Mouse (Mus musculus): ENCODE measurements around the gene Gm29609.

The Gm29609 gene

DNA sequence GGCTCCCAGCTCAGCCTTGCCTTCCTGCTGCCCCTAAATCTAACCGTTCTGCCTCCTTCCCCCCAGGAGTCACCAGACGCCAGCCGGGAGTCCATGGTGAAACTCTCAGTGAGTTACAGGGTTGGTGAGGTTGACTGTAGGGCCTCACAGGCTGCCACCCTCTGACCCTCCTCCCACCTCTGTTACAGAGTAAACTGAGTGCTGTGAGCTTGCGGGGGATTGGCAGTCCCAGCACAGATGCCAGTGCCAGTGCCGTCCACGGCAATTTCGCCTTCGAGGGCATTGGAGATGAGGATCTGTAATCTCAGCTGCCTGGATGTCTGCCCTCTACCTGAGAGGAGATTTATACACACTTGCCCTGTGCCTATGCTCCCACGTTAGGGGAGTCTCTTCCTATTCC lies 18.5 kb upstream of the Gm29609 start:
- no peak for DNase-seq (ENCODE audit: low read depth, low spot score)

DNA sequence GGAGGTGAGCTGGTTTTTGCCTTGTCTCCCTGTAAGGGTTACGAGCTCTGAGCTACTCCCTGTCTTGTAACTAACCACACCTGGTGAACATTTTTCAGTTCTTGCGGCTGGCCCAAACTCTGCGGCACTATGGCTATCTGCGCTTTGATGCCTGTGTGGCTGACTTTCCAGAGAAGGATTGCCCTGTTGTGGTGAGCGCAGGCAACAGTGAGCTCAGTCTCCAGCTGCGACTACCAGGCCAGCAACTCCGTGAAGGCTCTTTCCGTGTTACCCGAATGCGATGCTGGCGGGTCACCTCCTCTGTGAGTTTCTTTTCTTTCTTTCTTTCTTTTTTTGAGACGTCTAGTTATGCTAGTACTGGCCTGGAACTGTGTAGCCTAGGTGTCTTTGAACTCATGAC lies 17.4 kb upstream of the Gm29609 start:
- no peak for DNase-seq (ENCODE audit: low read depth, low spot score)

DNA sequence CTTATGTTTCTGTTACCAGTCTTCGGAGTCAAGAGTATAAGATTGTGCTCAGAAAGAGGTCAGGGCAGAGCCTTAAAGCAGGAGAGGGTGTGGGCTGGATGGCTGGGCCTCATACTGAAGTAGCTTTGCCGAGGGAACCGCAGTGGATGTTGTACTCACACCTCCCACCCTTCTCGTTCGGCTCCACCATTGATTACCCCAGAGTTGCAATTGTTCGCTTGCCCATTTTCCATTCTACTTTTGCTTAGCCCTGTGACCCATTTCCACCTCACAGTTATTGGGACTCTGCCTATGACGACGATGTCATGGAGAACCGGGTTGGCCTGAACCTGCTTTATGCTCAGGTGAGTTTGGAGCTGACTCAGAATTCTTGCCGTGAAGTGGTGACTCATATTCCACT lies 16.5 kb upstream of the Gm29609 start:
- DNase-seq (ENCODE audit: low read depth, low spot score), result no peak

DNA sequence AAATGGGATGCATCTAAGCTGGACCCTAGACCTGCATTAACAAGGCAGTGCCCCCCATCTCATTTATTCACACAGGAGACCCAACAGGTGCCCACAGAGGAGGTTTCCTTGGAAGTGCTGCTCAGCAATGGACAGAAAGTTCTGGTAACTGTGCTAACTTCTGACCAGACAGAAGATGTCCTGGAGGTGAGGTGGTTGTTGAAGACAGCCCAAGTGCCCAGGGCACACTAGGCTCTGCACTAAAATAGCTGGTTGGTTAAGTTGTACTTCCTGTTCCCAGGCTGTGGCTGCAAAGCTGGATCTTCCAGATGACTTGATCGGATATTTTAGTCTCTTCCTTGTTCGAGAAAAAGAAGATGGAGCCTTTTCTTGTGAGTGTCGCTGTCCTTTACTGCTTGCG lies 16.0 kb upstream of the Gm29609 start:
- no peak for DNase-seq (ENCODE audit: low read depth, low spot score)

DNA sequence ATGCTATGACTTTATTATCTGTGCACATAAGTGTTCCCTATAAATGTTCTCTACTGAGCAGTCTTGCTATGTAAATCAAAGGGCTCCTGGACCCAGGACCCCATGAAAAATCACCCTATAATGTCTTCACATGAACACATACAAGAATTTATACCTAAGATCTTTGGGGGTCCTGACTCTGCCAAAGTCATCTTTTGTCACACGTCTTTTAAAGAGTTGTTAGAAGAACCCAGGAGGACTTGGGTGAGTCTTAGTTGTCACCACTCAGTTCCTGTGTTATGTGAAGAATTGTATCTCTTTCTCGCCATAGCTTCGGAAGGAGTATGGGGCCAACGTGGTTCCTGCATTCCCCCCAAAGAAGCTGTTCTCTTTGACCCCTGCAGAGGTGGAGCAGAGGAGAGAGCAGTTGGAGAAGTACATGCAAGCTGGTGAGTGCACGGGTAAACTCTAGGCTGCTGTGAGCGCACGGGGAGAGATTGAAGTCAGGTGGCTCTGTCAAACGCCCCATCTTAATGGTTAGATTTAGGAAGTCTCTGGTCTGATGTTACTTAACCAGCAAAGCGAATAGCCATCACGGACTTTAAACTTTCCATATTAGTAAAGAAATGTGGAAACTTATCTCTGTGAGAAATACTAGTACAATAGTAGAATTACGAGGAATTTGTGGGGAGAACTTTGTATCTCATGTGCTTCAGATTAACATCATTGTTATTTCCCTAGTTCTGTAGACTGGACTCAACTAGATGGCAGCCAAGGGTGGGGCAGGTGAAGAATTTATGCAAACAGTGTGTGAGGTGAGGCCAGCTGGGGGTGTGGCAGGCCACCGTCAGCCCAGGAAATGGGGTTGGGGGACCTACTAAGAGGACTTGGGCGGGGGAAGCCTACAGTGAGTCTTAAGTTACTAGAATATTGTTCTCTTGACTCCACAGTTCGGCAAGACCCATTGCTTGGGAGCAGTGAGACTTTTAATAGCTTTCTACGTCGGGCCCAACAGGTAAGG lies 15.1 kb upstream of the Gm29609 start:
- peak; percentile 88 for DNase-seq (ENCODE audit: low read depth, low spot score)

DNA sequence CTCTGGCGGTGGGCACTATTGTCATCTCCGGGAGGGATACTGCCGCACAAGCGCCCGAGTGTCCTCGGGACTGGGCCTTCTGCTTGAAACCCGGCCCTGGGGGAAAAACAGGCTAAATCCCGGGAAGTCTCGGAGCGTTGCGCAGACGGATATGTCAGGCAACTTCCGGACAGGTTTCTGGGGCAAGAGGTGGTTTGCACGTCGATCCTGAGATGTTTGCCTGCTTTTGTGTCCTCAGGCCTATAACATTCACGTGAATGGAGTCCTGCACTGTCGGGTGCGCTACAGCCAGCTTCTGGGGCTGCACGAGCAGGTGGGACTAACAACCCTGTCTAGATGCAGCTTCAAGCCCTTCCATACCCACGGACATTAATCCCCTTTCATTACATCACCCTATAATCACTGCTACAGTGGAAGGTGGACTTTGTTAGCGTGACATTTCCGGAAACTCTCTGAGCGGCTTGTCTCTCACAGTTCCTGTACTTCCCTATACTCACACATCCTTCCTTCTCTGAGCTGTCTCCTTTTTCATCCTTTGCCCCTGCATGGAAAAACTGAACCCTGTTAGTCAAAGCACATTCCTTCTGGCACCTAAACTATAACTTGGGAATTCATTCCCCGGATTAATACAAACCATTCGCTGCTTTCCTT lies 14.0 kb upstream of the Gm29609 start:
- peak; percentile 44 for DNase-seq (ENCODE audit: low read depth, low spot score)

DNA sequence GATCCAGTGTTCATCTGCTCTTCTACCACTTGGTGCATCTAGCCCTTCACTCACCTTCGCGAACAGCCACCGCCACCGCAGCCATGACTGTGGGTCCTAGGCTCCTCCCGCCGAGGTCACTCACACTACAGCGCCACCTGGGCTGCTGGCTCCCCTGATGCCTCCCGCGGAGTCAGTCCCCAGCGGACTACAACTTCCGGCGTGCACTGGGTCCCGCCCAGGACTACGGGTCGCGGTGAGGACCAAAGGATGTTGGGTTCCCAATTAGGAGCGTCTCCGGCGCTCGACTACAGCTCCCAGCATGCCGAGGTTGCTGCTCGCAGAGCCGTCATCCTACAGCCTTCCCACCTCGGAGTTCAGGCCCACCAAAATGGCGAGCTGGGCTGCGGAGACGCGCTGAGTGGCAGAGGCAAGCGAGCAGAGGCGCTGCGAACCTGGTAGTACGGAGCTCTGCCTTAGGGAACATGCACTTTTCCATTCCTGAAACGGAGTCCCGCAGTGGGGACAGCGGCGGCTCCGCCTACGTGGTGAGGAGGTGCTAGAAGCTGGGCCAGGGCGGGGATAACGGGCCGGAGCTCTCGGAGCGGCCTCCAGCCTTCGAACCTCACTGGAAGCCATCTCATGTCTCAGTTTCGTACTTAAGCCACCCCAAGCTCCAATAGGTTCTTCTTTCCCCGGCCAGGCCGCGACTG lies 13.4 kb upstream of the Gm29609 start, which contains the start of the genes Snx17 and Eif2b4:
TSS of gene Snx17 (plus strand) at position 289 of the 692 bp plus-strand sequence.
TSS of gene Eif2b4 (minus strand) at position 492 of the 692 bp plus-strand sequence.
- DNase-seq (ENCODE audit: low read depth, low spot score), result peak; percentile 99

DNA sequence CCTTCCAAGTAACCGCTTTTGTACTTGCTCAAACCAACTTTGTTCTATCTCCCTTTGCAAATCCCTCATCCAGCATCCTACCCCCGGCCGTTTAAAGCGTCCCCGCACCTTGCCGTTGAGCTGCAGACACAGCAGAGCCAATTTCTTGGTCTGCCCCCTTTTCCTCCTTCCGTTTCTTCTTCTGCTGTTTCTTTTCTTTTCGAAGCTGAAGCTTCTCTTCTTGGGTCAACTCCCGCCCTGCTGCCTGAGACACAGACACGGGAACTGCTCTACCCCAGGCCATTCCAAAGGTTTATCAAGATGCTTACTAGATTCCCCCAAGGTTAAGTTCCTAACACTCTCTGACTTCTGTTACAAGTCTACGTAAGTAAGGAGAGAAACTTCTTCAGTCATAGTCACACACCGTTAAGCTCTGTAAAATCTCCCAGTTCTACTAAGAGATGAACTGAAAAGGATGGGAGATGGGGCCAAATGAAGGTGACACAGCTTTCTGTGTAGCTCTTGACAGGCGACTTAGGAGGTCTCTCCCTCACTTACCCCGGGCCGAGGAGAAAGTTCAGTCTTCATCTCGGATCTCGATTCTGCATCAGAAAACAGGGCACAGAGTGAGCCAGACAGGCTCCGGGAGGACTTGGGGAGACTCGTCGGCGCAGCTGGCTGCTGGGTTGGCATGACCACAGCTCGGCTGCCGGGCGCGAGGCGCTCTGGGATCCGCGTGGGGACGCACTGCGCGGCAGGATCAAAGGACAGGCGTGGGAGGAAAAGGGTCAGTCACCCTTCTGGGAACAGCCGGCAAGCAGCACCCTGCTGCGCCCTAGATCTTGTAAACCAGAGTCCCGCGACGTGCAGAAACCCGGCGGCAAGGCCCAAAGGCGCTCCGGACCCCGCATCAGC lies 12.6 kb upstream of the Gm29609 start:
- no peak for DNase-seq (ENCODE audit: low read depth, low spot score)

DNA sequence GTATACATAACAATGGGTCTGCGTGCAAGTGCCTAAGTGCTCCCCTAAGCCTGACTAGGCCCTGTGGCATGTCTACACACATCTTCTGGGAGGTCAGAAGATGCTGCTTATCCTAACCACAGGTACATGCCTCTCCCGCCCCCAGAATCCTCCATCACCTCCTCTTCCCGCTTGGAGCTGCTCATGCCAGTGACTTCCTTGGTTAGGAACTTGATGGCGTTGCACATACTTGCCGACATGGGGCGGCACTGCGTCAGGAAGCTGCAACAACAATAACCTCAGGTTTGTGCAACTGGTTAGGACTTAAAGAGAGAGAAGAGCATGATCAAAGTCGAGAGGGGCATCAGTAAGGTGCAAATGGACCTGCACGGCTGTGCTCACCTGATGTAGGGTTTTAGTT lies 10.5 kb upstream of the Gm29609 start:
- DNase-seq (ENCODE audit: low read depth, low spot score), result peak; percentile 65

DNA sequence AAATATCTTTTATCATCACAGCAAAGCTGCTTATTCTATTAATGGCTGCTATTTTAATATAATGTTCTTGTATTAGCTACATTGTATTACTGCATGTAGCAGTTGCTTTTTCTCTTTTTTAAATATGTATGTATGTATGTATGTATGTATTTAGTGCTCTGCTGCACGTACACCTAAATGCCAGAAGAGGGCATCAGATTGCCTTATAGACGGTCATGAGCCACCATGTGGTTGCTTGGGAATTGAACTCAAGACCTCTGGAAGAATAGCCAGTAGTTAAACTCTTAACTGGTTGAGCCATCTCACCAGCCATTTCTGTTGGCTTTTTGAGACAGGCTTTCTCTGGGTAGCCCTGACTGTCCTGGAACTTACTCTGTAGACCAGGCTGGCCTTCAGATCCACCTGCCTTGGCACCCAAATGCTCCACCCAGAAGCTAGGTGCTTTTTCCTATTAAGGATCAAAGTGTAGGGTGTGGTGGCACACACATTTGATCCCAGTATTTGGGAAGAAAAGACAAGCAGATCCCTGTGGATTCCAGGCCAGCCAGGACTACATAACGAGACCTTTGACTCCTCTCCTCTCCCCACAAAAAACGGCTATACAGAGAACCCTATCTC lies 8.6 kb upstream of the Gm29609 start:
- DNase-seq (ENCODE audit: low read depth, low spot score), result peak; percentile 83

DNA sequence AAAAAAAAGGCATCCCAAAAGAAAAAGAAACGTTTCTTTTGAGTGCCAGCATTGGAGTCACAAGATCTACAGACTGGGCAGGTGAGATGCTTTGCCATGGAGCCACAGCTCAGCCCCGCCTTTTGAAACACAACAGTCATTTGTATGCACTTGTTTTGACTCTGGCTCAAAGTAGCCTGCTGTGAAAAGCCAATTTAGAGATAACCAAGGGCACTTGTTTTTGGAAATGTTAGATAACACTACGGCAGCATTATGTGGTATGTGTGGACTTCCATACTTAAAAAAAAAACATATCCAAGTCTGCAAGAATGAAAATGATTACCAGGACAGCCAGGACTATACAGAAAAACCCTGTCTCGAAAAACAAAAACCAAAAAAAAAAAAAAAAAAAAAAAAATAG lies 4.0 kb upstream of the Gm29609 start:
- no peak for DNase-seq (ENCODE audit: low read depth, low spot score)

DNA sequence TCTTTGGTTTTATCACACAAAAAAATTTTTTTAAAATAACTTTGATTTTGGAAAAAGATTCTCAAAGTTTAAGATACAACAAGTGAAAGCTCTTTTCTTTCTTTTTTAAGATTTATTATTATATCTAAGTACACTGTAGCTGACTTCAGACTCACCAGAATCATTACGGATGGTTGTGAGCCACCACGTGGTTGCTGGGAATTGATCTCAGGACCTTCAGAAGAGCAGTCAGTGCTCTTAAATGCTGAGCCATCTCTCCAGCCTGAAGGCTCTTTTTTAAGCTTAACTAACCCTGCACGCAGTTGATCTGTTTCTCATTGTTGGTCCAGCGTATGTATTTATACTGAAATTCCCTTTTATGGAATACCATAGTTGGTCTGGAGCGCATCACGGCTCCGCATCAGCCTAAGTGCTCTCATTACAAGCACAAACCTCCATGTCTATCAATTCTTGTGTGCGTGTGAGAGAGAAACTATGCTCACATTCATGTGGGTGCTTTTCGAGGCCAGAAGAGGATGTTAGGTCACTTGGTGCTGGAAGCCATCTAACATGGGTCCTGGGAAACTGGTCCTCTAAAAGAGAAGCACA lies 1.6 kb upstream of the Gm29609 start:
- no peak for DNase-seq (ENCODE audit: low read depth, low spot score)

DNA sequence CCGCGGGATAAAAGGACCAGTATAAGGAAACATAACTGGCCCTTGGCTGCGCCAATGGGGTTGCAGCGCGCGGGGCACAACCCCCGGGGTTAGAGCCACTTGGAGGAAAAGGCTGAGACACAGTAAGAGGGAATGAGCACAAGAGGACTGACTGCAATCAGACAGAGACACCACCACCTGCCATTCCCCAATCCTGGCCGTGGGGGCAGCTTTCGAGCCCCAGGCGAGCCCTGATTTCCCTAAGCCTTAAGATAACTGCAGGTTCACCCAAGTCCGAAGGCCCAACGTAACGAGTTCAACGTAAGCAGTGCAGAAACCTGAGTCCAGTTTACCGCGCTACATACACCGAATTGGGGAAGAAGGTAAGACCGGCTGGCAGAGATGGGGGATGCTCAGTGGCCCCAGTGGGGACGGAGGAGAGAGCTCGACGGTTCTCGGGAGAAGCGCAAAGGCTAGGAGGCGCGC lies 378 bp downstream of the Gm29609 start:
- peak; percentile 87 for DNase-seq (ENCODE audit: low read depth, low spot score)

DNA sequence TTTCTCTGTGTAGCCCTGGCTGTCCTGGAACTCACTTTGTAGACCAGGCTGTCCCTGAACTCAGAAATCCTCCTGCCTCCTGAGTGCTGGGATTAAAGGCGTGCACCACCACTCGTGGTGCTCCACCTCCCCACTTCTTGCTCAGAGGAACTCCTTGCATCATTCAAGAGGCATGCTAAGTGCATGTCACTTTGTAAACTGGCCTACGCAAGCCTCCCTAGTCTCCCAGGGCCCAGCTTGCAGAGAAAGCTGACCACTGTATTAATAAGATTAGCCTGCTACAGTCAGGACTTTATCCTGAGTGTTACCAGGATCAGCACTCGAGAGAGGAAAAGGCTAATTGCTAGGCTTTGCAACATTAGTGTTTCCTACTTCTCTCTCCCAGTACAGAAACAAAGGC lies 11.1 kb downstream of the Gm29609 start:
- no peak for DNase-seq (ENCODE audit: low read depth, low spot score)

DNA sequence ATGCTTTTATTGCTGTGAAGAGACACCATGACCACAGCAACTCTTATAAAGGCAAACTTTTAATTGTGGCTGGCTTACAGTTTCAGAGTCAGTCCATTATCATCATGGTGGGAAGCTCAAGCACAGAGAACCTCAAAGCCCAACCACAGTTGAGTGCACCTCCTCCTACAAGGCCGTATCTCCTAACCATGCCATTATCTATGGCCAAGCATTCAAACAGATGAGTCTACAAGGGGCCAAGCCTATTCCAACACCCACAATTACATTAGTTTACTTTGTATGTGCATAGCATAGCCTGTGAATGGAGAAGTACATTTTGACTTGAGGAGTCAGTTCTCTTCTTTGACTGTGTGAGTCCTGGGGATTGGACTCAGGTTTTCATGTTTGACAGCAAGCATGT lies 14.8 kb downstream of the Gm29609 start:
- DNase-seq (ENCODE audit: low read depth, low spot score), result no peak

DNA sequence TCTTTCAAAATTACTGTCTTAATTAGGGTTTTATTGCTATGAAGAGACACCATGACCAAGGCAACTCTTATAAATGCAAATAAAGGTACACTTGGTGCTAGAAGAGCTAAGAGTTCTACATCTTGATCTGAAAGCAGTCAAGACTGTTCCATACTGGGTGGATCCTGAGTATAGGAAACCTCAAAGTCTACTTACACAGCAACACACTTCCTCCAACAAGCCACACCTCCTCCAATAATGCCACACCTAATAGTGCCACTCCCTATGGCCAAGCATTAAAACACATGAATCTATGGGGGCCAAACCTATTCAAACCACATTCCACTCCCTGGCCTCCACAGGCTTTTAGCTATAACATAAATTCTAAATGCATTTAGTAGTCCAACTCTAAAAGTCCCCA lies 17.2 kb downstream of the Gm29609 start:
- DNase-seq (ENCODE audit: low read depth, low spot score), result no peak

DNA sequence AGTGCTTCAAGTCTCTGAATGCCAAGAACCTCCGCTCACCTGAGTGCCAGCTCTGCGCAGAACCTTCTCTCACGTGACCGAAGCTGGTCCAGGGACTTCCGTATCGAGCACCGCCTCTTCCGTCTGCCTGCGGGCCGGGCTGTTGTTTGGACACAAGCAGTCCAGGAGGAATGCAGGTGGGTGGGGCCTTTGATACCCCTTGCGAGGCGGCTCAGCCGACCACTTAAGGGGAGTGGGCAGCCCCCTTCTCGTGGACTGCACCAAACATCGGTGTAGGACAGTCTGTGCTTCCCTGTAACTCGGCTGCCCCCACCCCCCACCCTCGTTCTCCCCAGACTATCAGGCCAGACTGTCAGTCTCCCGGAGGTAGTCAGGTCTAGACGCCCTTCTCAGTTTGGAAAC lies 25.6 kb downstream of the Gm29609 start, which contains the start of gene Mpv17:
TSS of gene Mpv17 (minus strand) at position 100 of the 402 bp plus-strand sequence.
- DNase-seq (ENCODE audit: low read depth, low spot score), result peak; percentile 95

DNA sequence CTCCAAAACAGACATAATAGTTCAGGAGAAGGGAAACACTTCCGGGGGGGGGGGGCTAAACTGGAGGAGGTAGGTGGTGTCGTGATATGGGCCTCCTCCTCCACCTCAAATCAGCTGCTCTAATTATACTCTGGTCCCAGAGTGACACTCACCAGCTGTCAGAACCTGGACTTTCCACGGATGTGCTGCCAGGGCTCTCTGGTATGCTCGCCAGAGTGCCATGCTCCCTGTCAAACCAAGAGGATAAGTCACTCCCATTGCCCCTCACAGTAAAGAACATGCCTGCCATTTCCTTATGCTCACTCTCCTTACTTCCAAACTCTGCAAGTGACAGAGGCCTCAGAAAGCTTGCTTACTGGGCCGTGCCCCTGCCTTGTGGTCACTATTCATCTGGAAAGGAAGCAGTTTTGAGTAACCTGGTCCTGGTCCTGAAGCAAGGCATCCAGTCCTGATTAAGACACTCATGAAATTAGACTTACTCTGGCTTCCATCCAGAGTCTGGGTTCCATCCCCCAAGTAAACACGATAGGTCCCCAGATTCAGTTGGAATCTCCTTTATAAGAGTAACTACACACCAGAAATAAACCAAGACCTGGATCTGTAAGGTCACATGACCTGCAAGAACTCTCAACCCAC lies 26.1 kb downstream of the Gm29609 start:
- no peak for DNase-seq (ENCODE audit: low read depth, low spot score)

DNA sequence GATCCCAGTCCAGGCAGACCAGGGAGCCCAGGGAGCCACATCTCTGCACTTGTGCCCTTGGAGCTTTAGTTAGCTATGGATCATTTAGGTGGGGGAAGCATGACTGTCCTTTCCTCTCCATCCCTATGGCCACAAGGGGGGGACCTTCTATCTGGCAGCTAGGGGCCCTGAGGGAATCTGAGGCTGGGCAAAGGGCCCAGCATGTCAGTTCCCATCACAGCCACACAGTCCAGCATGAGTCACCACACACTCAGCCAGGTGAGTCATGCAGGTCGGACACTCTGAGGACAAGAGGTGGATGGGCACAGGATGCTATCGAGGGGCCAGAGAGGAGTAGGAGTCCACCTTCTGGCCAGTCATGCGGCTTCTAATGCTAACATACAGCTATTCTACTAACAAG lies 28.0 kb downstream of the Gm29609 start:
- peak; percentile 25 for DNase-seq (ENCODE audit: low read depth, low spot score)

DNA sequence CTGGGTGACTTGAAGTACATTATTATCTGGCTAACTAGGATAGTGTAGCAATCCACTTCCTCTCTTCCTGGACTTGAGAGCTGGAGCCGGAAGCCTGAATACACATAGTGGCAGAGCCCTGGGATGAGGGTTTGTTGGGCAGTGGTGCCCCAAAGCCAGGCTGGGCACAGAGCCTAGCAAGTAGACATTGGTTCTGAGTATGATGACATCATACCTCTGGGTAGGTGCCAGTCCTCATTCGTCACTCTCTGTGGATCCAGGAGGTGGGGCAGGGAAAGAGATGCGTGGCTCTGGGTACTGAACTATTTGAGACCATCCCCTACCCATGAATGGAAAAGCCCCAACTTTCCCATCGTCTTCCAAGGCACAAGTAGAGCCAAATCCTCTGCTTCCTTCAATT lies 29.9 kb downstream of the Gm29609 start:
- DNase-seq (ENCODE audit: low read depth, low spot score), result no peak
